Mouse (Mus musculus) left cerebral cortex, postnatal 10 days (tissue): Measurements from ENCODE around the gene Siva1. TPM values are rescaled to one million over a fixed set of nuclear protein-coding genes. Genes with fewer than 3 reads are reported as not detected.

Source experiments
- DNase-seq, 2 experiments: peaks; one replicate each; pipeline ENCODE4 v3.0.0; 2021 to 2022; ENCODE audit warnings: low spot score in 2 of 2, mixed read lengths in 1 of 2; ENCODE audit errors: extremely low spot score in 1 of 2
- intact Hi-C: fragments of 180-260 bp; cut with DNase I; formaldehyde crosslinking; loops from one replicate; pipeline ENCODE4 v1.15.1; 2025
- total RNA-seq, 2 experiments: library from RNA; stranded (reverse); gene quantifications; 2 replicates each; pipeline ENCODE4 v1.2.3; 2021

Gene Siva1
- total RNA-seq, 2 experiments from 2014 or later = 14.3 to 15.5 TPM

- intact Hi-C loops = loop anchor here (5.0 kb wide), 1 partner anchor 34 kb away; no protein-coding TSS in a partner anchor
- DNase-seq = no peak
Measured at GRCm38 (mm10) chr12:112648081-112648480, 3.6 kb downstream of the Siva1 start.

- intact Hi-C loops = no loop called here
Measured at GRCm38 (mm10) chr12:112651778-112652439, 7.4 kb downstream of the Siva1 start.

DNA sequence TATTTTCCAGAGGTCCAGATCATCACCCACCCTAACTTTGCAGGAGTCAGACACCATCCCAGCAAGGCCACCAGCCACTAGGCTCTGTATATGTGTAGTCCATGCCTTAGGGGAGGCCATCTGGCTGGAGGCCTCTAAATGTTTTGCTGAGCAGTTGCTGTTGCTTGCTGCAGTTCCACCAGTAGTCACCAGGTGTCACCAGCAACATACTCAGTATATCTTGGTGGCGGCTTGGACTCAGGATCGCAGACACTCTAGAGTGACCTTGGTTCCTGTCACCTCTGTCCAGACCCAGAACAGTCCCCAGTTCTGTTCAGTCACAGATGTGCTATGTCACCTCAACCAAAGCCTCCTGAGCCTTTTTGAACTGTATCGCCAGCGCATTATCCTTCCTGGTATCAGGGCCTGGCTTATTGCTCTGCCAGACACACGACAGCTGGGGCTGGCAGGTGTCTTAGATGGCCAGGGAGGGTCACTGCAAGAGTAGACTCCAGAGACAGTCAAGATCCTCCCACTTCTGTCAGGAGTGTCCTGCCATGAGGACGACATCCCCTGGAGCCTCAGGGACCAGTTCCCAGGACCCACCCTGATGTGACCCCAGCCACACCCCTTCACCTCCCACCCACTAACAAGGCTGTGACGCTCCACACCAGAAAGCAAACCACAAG, 8.8 kb downstream of the Siva1 start:
- DNase-seq = peak; percentile 77 to 88
- intact Hi-C loops = no loop called here

More at GRCm38 (mm10) chr12:112651778-112652439, 7.4 kb downstream of the Siva1 start:
- no peak for DNase-seq

GRCm38 (mm10) chr12:112654076-112654475, 9.6 kb downstream of the Siva1 start:
- intact Hi-C loops = no loop called here
- DNase-seq = no peak

GRCm38 (mm10) chr12:112658619-112659018, 14.1 kb downstream of the Siva1 start:
- intact Hi-C loops = loop anchor here (5.0 kb wide), 1 partner anchor 49 kb away; no protein-coding TSS in a partner anchor
- no peak for DNase-seq

DNA sequence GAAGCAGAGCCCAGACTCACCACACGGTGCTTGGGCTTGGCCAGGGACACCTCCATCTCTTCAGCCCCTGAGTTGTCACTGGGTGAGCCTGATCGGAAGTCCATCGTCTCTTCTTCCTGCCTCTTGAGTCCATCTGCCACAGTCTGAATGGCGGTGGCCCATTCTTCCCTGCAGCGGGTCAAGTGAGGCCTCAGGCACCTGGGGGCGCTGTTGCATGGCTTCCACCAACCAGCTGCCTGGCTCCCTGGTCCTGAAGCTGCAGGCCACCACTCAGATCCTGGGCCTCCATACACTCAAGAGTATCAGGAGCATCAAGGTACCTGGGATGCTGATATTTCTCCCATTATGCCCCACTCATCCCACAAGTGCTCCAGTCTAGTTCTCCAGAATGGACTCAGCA, 14.6 kb downstream of the Siva1 start:
- intact Hi-C loops = loop anchor here (5.0 kb wide), 1 partner anchor 48 kb away; no protein-coding TSS in a partner anchor
- DNase-seq = peak in 1 of 2 experiments; percentile 84

DNA sequence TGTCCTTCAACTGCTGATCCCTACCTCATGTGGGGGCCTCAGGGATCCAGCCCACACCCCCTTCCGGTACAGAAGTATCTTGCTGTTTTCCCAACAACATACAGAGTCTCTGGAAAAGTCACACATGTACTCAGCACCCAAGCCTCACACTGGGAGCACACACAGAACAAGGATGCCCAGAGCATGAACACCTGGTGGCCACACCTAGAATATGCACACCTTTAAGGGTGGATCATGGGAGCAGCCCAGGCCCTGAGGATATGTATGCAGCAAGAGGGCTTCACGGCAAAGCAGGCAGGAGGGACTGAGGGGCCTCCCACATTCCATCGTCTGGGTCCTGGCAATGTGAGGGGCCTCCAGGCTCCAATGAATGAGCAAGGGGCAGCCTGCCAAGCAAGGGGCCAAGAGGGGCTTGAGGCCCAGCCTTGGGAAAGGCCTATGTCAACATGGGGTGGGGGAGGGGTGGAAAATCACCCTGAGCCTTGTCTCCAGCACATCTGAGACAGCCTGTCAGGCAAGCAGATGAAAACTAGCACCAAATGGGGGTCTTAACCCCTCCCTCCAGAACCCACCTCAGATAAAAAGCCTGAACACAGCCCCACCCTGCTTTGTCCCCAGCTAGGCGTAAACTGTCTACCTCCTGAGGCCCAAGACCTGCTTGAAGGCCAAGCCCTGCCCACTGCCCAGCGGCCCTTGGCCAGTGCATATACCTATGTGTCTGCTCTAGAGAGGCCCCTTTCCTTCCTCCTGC, 16.3 kb downstream of the Siva1 start:
- intact Hi-C loops = no loop called here
- peak in 1 of 2 experiments; percentile 66 for DNase-seq

DNA sequence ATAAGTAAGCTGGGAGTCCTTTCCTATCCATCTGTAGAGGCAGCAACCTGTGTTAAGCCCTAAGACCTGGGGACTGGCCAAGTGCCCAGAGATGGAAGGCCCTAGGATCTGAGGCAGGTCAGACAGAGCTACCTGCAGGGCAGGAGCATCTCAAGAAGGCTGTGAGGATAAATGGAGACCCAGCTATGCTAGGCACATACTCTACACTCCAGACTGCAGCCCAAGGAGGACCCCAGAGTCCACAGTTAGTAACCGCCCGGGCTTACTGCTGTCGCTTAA, 16.8 kb downstream of the Siva1 start:
- intact Hi-C loops = no loop called here
- DNase-seq = no peak

DNA sequence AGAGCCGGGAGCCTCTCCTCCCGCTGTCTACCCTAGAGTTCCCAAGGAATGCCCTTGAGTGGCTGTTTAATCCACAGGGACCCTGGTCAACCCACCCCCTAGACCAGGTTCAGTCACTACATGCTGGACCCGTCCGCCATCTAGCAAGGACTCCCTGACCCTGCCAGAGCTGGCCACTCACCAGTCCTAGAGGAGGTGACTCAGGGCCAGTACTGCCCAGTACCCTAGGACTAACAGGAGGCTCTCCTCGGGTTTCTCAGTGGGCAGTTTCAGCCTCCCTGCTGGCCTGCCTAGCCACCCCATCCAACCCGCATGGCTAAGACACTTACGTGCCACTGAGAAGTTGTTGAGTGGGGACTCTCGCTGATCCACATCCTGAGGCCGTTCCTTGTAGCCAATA, 17.4 kb downstream of the Siva1 start:
- intact Hi-C loops = no loop called here

DNA sequence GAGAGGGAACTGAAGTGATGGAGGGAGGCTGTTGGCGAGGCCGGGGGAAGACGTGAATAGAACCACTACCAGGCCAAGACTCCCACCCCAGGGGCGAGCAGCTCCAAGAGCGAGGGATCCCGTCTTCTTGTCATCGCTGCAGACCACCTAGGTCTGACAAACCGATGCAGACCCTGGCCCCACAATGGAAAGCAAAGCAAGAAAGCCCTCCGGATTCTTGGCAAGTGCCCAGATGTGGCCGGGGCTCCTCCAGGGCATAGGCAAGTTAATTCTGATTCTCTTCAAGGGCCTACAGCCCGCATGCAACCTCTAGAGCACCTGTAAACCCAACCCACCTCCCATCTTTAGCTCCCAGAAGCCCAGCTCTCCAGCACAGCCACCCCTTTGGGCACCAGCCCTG, 18.8 kb downstream of the Siva1 start:
- DNase-seq = no peak
- intact Hi-C loops = no loop called here

More for the DNA sequence above, 17.4 kb downstream of the Siva1 start:
- DNase-seq = no peak

DNA sequence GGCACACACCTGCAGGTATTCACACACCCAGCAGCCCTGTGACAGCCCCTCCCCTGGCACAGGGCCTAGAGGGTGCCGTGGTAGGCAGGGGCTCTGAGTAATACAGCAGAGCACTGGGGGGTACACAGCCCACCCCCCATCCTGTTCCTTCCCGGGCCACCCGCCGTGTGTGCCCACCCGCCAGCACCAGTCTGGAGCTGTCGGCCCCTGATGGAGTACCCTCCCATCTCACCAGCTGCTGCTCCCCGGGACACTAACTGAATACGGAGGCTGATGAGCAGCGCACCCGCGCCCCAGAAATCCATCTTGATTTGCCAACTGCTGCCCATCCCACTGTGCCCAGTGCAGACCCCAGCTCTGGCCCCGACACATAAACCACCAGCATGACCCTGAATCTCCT, 19.2 kb downstream of the Siva1 start:
- intact Hi-C loops = no loop called here
- no peak for DNase-seq

GRCm38 (mm10) chr12:112664124-112664523, 19.6 kb downstream of the Siva1 start:
- DNase-seq = no peak
- intact Hi-C loops = no loop called here

DNA sequence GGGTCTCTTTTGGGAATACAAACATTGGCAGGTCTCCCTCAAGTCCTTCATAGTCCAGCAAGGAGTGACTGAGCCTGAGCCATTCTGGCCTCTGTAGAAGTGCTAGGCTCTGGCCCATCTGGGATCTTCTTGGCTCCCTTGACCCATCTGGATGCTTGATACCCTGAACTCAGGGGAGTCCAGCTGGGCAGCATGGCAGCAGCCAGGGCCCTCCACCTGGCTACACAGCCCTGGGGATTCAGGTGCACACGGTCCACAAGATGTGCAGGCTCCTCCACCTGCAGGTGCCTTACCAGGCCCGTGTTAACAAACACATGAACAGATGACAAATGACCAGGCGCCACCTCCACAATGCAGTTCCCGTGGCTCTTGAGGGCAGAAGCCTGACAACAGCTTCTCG, 20.2 kb downstream of the Siva1 start:
- no peak for DNase-seq
- intact Hi-C loops = no loop called here

- intact Hi-C loops = no loop called here
- DNase-seq = peak; percentile 83 to 88
Measured at GRCm38 (mm10) chr12:112665445-112665844, 21.0 kb downstream of the Siva1 start.

DNA sequence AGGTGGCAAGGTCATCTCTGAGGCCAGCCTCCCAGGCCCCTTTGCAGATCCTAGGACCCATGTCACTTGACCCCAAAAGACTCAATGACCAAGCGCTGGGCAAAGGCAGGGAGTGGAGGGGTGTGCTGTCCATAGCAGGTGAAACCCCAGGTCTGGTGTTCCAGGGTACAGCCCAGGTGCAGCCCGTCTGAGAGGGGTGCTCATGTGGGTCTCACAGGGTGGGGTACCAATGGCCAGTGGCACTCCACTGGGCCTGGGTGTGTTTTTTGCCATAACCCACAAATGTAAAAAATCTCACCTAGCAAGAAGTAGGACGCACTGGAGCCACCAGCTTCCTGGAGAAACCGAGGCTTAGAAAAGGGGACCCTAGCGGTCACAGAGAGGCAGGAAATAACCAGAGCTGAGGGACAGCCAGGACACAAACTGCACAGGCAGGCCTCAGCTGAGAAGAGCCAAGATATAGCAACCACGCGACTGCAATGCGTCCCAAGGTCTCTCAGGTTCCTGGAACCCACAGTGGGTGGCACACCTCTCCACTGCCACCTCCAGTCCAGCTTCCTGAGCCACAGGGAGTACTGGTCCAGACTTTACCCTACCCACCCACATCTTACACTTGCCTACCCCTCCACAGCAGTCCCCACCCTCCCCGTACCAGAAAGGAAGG, 21.5 kb downstream of the Siva1 start:
- intact Hi-C loops = no loop called here
- DNase-seq = no peak

DNA sequence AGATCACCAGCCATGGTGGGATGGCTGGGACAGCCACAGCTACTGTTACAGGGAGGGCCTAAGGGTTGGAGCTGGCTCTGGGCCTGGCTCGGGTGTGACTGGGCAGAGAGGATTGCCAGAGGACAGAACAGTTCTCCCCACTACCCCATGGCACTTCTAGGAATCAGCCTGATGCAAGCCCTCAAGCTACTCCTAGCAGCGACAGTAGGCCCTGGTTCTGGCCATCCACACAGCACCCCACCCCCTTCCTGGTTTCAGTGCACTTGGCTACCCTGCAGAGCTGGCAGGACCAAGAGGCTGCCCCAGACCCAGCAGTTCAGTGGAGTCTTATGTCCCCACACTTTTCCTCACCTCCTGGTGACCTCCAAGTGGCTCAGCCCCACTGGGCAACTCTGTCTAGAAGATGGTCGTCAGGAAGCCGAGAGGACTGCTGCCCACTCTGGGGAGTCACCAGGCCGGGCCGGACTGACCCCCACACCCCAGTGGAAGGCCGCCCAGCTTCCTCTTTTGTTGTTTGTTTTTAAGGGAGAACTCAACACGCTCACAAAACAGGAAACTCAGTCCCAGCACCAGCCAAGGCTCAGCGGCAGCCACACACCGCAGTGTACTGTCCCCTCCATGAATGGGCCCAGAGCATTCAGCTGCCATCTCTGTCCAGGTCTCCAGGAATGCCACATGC, 23.3 kb downstream of the Siva1 start:
- peak in 1 of 2 experiments; percentile 72 for DNase-seq
- intact Hi-C loops = no loop called here

GRCm38 (mm10) chr12:112670718-112671393, 26.4 kb downstream of the Siva1 start:
- DNase-seq = peak in 1 of 2 experiments; percentile 36
- intact Hi-C loops = no loop called here

DNA sequence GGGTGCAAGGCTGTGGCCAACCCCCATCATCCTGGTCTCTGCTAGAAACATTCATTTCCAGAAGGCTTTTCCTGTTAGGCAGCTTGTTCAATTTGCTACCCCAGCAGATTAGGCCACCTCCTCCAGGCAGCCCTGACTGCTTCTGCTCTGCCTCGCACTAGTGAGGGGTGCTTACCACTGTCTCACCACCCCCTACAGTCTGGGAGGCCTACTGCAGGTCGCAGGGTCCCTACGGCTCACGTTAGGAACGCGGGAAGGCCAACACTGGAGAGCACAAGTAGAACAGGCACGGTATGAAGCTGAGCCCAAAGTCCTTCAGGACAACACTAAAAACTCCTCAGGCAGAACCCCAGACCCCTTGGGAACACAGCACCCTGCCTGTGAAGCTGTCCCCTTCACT, 27.4 kb downstream of the Siva1 start:
- no peak for DNase-seq
- intact Hi-C loops = no loop called here
